Comparison of ENCODE assay signal across 8 mouse cellular contexts in genomic region chr2:113807640-113808039, GRCm38 (mm10). TPM values are rescaled to one million over a fixed set of nuclear protein-coding genes. Genes with fewer than 3 reads are reported as not detected.
DNase-seq lines count a peak whose midpoint lies in the region; ATAC-seq and TF ChIP-seq lines count a peak whose summit lies in the region.
"Had no signal": no experiment of that assay in that cellular context is flagged by ENCODE, and none has a peak within 500 bp of the region (broad histone marks: within the 10 kb centered on the region; RNA-seq: fewer than 3 reads in every experiment).

No protein-coding gene starts in this region.

- no peaks in the 10 kb centered on the region for H3K27me3 ChIP-seq in spleen, adult 2 months (ENCODE audit: control insufficient read depth, insufficient read depth, low read length)
- no peaks in the 10 kb centered on the region for H3K27me3 ChIP-seq in lung, embryonic 14.5 days (ENCODE audit: insufficient read depth, low read length)

- ATAC-seq in lung, embryonic 14.5 days (ENCODE audit: insufficient read depth): peak; percentile 62; the same call in 1 of the 2 replicates

- H3K4me2 ChIP-seq in lung, embryonic 14.5 days: no peak overlapping the region

- TF ChIP-seq CTCF in spleen, adult 2 months (IDR thresholded peaks at IDR 0.05; ENCODE audit: extremely low read depth, insufficient read depth, insufficient read length, insufficient replicate concordance): peak; percentile 25; the same call in 1 of the 2 replicates
- peak; percentile 79 for TF ChIP-seq CTCF in lung, embryonic 14.5 days (IDR thresholded peaks at IDR 0.05; ENCODE audit: low read depth)

- no peaks in the 10 kb centered on the region for H3K4me1 ChIP-seq in spleen, adult 2 months (ENCODE audit: control insufficient read depth, insufficient read depth, insufficient read length)
- H3K4me1 ChIP-seq in lung, embryonic 14.5 days (ENCODE audit: insufficient read depth): no peaks in the 10 kb centered on the region

- no peak overlapping the region for H3K4me3 ChIP-seq in spleen, adult 2 months (ENCODE audit: extremely low read depth, insufficient read depth, insufficient read length)
- no peak overlapping the region for H3K4me3 ChIP-seq in lung, embryonic 14.5 days (ENCODE audit: low read depth, low read length)
- H3K4me3 ChIP-seq: myocyte had no signal

- H3K36me3 ChIP-seq in spleen, adult 2 months (ENCODE audit: control insufficient read depth, insufficient read depth, low read length): no peaks in the 10 kb centered on the region
- no peaks in the 10 kb centered on the region for H3K36me3 ChIP-seq in lung, embryonic 14.5 days (ENCODE audit: insufficient read depth)

- peak in 1 of 2 experiments; percentile 25 for DNase-seq in spleen, adult 2 months (ENCODE audit: low read depth in 1 of 2, low spot score in 2 of 2)
- no peak for DNase-seq in spleen, adult 12 weeks (ENCODE audit: low spot score)
- peak; percentile 67 to 75 for DNase-seq in adrenal gland, adult 18-20 months (ENCODE audit: low spot score in 2 of 2)
- peak; percentile 77 to 85 for DNase-seq in cerebellum, postnatal 25 days
- DNase-seq in heart, postnatal 4 days: peak; percentile 79
- DNase-seq in lung, embryonic 14.5 days: peak; percentile 83
- DNase-seq in spleen, postnatal 4 days (ENCODE audit: low spot score in 2 of 2): peak; percentile 28 to 71

- no peak overlapping the region for H3K27ac ChIP-seq in spleen, adult 2 months (ENCODE audit: insufficient read depth, low read length)
- H3K27ac ChIP-seq in lung, embryonic 14.5 days (ENCODE audit: low read depth): no peak overlapping the region

- WGBS in spleen, adult 2 months: 25% methylated on average over 9 of the region's 9 CpGs
- WGBS in lung, embryonic 14.5 days: 22% methylated on average over 9 of the region's 9 CpGs

- H3K9ac ChIP-seq in lung, embryonic 14.5 days: no peak overlapping the region

- no peak for TF ChIP-seq POLR2A in spleen, adult 2 months (IDR thresholded peaks at IDR 0.05; ENCODE audit: low read depth, low read length)

- no peaks in the 10 kb centered on the region for H3K9me3 ChIP-seq in lung, embryonic 14.5 days (ENCODE audit: low read depth, low read length)

RNA-seq across cellular contexts. Expression of gene Scg5, which starts 21.3 kb away (rescaled TPM):
- 0.16 and 0.25 TPM in 2 replicates for polyA plus RNA-seq in spleen, adult 2 months (2012; rRNA removed)
- 10 to 100 TPM; 44.0 to 57.9 TPM for total RNA-seq in adrenal gland, adult 18-20 months (2021)
- under 1 TPM; 0.45 TPM for total RNA-seq in heart, postnatal 4 days (2021)
- 0.30 and 0.57 TPM in 2 replicates for polyA plus RNA-seq in lung, embryonic 14.5 days (2014; fragmentation: Nextera tagmentation; extraction: Ambion mirVana)

RNA-seq across cellular contexts. Expression of gene Arhgap11a, which starts 40.8 kb away (rescaled TPM):
- 1.8 and 2.0 TPM in 2 replicates for polyA plus RNA-seq in spleen, adult 2 months (2012; rRNA removed)
- total RNA-seq in adrenal gland, adult 18-20 months (2021): 1 to 10 TPM; 1.6 TPM
- 10 to 100 TPM; 40.9 to 44.8 TPM for total RNA-seq in heart, postnatal 4 days (2021)
- 5.2 and 6.0 TPM in 2 replicates for polyA plus RNA-seq in lung, embryonic 14.5 days (2014; fragmentation: Nextera tagmentation; extraction: Ambion mirVana)

RNA-seq across cellular contexts. Expression of gene Grem1, which starts 49.2 kb away (rescaled TPM):
- polyA plus RNA-seq in spleen, adult 2 months (2012; rRNA removed): 1.7 and 1.9 TPM in 2 replicates
- total RNA-seq in adrenal gland, adult 18-20 months (2021): under 1 TPM; 0.46 to 0.67 TPM
- not detected for total RNA-seq in heart, postnatal 4 days (2021)
- 0.20 and 0.37 TPM in 2 replicates for polyA plus RNA-seq in lung, embryonic 14.5 days (2014; fragmentation: Nextera tagmentation; extraction: Ambion mirVana)

Comparison
In these comparisons a context has a peak if more than half of its experiments do, and no peak if none do; other contexts are left out.
1. RNA of gene Scg5, which starts 21.3 kb away (total RNA-seq): 44.0 to 57.9 TPM in adrenal gland, adult 18-20 months; 0.45 TPM in heart, postnatal 4 days; every median in the first group is over 10 times any median in the second.
2. RNA of gene Arhgap11a, which starts 40.8 kb away (total RNA-seq): 40.9 to 44.8 TPM in heart, postnatal 4 days; 1.6 TPM in adrenal gland, adult 18-20 months; every median in the first group is over 10 times any median in the second.